Mouse (Mus musculus) layer of hippocampus, adult 8-10 months (tissue): ENCODE results near the gene Ssbp2. TPM values are rescaled to one million over a fixed set of nuclear protein-coding genes. Genes with fewer than 3 reads are reported as not detected.
A peak's percentile ranks its signal among the peaks of the same experiment; 100 is the strongest.

ENCODE experiments used
- DNase-seq, 2 experiments: peaks; one replicate each; pipeline ENCODE4 v3.0.0; 2022; ENCODE audit warnings: low spot score in 2 of 2
- total RNA-seq, 4 experiments: library from RNA; stranded (reverse); gene quantifications; 2 replicates each; pipeline ENCODE4 v1.2.4; 2022

Gene Ssbp2
- total RNA-seq, 4 experiments from 2014 or later, result 127 to 141 (median 133) TPM

DNA sequence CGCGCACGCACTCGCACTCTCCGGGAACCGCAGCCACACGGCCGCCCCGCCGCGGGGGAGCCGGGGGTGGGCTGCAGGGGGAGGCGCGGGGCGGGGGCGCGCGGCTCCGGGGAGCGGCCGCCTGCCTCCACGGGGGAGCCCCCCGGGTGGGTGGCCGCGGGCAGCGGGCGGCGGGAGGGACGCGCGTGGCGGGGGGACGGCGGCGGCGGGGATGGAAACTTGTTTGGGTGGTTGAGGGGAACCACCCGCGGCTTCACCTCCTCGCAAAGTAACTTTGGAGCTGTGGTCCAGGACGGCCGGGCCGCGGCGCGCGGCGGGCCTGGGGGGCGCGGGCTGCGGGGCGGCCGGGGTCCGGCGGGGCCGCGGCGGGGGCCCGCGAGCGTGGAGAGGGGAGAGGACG is 1.2 kb downstream of the Ssbp2 start:
- DNase-seq, result no peak

DNA sequence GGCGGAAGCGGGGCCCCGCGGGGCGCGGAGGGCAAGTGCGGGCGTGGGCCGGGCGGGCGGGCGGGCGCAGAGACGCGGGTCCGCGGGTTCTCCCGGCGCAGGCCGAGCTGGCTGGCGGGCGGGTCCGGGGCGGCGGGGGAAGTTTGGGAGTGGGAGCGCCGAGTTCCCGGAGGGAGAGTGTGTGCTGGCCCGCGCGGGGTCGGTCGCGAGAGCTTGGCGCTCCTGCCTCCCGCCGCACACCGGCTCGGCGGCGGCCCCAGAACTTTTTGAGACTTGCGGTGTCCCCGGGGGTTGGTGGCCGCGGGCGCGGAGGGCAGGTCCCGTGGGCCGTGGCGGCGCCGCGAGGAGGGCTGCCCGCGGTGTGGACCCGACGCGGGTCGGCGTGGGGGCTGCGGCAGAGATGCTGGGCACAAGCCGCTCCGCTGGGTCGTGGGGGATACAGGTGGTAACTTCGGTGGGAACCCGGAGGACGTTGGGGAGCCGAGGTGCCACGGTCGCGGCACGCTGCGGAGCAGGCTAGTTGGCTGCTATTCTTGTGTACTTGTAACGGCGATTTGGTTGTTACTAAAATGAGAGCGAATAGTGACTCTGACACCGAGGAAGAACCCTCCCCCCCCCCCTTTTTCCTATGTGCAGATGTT is 1.7 kb downstream of the Ssbp2 start:
- DNase-seq, result peak in 1 of 2 experiments; percentile 11

DNA sequence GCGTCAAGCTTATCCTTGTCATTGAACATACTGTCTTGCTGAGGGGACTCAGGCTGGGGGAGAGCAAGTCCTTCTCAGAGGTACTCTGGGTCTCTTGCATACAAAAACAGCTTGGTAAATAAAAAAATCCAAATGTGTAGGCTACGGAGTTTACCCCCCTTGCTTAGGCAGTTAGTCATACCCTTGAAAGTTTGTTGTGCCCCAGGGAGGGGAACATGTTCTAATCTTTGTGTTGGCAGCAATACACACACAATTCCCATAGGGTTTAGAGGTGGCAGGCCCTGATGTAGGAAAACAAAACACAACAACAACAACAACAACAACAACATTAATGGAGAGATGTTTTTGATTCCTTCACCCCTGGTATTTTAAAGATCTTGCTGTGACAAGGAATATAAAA is 2.3 kb downstream of the Ssbp2 start:
- no peak for DNase-seq

DNA sequence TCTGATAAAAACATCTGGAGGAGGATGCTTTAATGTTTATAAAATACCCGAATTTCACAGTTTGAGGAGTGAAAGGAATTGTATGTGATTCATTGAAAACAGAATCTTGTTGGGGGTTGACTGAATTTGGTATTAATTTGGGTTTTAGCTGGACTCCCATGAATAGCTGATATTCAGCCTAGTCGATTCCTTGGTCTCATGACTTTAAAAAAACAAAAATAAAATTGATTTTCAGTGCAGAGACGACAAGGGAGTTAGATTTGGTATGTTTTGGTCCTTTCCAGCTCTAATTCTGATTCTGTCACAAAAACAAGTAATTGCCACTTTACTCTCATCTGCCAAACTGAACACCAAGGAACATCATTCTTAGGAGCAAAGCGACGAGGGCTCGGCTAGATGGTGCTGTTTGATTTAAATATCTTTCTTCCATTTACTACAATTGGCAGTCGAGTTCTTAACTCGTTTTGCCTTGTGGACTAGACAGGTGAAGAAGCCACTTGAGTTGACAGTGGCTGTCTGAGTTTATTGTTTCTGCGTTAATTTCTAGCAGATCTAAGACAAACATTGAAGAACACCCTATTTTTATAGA is 2.9 kb downstream of the Ssbp2 start:
- DNase-seq, result peak in 1 of 2 experiments; percentile 21

DNA sequence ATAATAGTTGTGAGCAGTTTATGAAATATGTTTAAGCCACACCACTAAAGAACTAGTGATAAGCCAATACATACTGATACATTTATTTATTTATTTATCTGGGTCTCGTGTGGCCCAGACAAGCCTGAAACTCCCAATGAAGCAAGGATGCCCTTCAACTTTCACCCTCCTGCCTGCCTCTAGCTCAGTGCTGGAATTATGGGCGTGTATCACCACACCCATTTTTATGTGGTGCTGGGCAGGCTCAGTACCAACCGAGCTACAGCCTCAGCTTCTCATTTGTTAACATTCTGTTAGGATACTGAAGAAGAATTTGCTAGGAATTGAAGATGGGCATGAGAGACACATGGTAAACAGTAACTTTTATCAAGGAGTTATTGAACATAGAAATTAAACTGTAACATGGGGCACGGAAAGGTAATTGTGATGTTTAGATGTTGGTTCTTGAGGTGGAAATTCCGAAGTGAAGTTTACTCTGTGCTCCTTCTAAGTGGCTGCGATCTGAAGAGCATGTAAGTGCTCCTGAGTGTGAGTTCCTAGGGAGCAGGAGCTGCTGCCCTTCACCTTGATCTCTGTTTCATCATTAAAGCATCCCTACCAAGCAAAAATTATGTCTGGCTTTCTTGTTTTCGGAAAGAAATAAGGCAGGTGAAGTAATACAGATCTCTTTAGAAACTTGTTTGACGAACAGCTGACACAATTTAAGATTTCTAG is 5.1 kb downstream of the Ssbp2 start:
- DNase-seq, result no peak

DNA sequence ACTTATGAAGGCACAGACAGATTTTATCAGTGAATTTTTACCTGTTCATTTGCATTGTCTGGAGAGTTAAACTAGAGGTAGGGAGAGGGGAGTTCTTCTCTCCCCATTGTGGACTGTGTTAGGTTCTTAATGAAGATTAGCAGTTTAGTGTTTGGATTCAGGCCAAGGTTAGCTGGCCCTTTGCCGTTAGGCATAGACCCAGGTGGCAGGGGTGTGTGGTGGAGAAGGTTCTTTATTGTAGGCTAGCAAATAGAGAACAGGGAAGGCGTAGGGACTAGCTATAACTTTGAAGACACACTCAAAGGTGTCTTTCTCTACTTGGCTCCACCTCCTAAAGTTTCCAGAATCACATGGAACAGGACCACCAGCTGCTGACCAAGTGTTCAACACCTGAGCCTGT is 11.5 kb downstream of the Ssbp2 start:
- DNase-seq, result no peak

DNA sequence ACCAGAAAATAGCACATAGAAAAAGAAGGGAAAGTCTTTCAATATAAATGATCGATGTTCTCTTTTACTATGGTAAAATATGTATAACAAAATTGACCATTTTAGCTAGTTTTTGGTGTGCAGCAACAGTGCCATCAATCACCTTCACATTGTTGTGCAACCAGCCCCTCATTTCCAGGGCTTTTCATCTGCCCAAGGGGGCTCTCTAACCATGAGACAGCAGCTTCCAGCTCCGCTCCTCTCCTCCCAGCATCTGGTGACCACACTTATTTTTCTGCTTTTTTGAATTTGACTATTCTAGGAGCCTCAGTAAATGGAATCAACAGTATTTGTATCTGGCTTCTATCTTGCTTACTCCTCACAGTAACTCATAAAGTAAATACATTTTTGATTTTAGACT is 11.9 kb downstream of the Ssbp2 start:
- no peak for DNase-seq

DNA sequence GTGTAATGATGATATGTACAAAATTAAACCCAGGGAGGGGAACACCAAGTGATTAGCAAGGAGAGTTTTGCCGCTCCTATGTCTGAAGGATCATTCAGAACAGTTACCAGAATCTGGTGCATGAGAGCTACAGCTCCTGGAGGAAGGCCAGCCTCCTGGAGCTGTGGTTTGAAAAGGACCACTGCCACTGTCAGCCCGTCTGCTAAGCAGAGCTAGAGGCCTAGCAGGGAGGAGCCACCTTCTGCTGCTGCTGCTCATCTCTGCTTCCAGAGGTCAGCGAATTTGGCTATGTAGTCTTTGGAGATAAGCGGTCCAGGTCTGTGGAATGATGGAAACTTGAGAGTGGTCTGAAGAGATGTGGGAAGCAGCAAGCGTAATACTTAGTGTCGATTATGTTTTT is 13.4 kb downstream of the Ssbp2 start:
- no peak for DNase-seq

DNA sequence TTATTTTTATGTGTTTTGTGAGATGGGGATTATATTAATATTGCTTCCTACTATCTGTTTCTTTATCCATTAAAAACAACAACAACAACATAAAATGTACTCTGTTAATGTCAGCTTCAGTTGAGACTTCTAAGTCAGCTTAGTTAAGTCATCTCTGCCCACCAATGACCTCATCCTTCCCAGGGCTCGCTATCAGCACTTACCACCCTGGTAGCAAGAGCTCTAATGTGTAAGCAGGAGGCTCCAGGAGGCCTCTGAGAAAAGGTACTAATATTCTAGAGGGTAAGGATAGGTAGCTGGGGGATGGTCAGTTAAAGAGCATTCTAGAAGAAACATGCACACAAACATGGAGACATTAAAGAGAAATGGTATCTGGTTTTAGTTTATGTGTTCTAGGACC is 13.9 kb downstream of the Ssbp2 start:
- DNase-seq, result no peak

DNA sequence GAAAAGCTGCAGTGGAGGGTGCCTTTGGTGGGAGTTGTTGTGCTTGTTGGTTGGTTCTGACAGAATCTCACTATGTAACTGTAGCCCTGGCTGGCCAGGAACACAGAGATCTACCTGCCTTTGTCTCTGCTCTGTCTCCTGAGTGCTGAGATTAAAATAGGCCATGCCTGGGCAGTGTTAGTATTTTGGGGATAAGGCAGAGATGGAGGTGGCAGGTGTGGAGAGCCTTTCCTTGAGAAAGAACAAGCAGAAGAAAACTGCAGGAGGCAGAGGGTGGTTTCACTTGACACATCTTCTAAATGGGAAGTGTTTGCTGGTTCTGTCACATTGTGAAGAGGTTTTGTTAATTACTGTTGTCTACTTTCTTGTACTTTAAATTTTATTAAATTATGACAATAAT is 15.8 kb downstream of the Ssbp2 start:
- no peak for DNase-seq

DNA sequence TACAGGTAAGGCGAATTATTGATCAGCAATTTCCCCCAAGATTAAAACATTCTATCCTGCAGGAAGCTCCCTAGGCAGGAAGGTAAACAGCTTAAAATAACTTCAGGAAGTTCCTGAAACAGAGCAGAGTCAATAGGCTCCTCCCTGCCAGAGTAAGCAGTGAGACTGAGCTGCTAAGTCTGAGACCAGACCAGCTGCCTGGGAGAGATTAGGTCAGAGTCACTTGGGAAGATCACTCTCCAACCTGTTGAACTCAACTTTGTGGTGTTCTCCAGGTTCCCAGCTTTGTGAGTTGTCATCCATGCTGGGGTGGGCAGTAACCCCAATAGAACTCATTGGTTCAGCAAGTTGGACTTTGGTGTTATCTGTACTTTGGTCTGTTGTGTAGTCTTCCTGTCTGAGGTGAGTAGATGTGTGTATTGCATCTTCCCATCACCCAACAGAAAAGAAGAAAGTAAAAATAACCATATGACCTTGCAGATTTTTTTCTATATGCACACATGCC is 16.6 kb downstream of the Ssbp2 start:
- DNase-seq, result no peak

DNA sequence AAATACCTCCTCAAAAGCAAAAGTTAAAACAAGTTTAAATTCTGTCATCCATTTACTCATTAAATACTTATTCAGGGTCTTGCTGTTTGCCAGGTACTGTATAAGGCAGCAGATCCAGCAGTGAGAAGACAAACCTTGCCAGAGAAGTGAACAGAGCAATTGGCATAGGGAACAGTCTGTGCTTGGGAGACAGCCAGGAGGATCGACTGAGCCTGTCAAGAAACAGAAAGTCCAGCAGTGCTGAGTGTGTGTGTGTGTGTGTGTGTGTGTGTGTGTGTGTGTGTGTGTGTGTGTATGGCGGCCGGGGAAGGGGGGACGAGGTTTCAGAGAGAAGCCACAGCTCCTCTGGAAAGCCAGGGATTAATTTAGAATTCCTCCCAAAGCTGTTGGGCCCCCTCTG is 17.9 kb downstream of the Ssbp2 start:
- DNase-seq, result peak in 1 of 2 experiments; percentile 32

DNA sequence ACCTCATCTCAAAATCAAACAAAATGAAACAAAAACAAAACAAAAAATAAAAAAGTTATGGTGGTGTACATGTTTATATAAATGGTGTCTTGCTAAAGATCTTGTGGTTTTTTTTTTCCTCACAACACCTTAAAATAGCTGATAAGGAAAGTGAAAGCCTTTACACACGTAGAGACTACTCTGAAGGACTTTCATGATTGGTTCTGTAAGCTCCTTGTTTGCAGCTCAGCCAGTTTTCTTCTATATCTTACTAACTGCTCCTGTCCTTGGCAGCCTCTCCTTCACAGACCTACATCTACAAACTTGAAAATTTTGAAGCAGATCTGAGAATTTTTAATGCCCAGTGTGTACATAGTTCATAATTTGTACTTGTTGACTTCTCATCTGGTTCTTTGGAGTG is 24.2 kb downstream of the Ssbp2 start:
- no peak for DNase-seq

DNA sequence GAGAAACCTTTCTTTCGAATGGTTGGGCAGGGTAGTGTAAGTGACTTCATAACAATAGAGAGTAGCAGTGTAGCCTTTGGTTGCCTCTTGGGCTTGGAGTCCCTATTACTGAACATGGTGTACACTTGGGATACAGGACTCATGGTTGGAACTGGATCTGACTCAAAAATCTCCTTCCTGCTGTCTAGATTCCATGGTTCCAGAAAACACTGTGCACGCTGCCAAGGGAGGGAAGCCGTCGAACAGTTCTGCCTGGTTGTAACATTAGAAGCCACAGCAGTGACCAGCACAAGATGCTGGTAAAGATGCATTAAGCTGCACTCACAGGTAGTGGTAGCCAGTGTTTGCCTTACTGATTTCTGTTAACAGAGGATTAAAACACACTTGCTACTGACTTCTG is 32.0 kb downstream of the Ssbp2 start:
- DNase-seq, result no peak

DNA sequence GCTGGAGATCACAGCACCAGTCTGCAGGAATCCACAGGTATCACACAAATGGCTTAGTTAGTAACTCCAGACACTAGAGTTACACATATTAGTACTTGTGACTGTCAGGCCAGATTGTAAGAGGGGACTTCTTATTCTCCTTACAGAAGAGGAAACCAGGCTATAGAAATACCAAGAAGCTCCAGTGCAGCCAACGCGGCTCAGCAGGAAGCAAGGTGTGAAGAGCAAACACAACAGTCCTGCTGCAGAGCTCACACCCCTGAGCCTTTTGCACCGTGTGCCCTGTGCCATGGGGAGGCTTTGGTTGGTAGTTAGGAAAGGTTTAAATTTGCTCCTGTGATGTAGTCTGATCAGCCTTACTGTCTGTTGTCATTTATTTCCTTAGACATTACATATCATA is 37.0 kb downstream of the Ssbp2 start:
- no peak for DNase-seq

DNA sequence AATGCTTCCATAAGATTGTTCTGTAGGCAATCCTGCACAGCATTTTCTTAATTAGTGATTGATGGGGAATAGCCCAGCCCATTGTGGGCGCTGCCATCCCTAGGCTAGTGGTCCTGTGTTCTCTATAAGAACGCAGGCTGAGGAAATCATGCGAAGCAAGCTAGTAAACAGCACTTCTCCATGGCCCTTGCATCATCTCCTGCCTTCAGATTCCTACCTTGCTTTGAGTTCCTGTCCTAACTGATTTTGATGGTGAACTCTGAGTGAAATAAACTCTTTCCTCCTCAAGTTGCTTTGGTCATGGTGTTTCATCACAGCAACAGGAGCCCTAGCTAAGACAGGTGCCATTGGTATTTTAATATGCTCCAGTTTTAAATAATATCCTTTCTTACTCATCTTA is 41.7 kb downstream of the Ssbp2 start:
- no peak for DNase-seq

DNA sequence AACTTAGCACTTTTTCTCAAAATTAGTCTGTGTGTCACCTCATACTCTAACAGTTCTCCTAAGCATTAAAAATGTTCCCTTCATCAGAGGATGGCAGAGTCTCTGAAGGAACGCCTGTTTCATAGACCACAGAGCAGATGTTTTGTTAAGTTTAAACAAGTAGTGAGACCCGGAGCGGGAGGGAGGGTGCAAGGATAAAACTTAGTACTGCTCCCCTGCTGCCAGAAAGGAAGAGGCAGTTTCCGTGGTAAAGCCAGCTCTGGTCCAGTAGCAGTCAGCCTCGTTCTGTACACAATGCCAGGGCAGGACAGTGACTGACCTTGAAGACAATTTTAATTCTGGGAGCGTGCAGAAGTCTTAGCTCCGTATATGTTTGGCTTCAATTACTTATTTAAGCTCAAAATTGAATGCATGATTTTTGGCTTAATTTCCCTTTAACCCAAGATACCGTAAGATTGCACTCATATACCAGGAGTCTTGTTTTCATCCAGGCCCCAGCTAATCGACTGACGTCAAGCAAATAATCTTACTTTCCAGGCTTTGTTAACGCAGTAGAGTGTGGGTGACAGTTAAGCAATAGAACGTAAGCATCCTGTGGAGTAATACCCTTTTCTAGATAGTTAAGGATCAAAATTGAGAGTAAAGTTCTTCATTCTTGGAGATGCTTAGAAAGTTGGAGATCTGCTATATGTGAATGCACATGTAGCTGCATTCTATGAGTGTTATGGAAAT is 42.7 kb downstream of the Ssbp2 start:
- DNase-seq, result no peak

DNA sequence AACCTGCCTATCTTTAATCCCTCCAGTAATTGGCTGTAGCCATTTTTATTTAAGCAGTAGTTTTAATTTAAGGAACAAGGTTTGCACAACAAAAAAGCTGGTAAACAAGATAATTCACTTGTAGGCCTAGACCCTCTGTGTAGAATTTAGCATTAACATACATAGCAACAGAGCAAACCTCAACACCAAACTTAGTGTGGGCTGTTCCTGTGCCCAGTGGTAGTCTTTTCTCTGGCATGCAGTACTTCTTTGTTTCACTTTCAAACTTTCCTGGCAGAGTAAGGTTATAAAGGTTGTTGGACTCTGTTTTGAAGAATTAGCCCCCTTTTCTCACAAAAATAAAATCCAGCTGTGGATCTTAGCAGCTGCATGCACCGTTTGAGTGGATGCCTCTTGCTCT is 48.9 kb downstream of the Ssbp2 start:
- no peak for DNase-seq

DNA sequence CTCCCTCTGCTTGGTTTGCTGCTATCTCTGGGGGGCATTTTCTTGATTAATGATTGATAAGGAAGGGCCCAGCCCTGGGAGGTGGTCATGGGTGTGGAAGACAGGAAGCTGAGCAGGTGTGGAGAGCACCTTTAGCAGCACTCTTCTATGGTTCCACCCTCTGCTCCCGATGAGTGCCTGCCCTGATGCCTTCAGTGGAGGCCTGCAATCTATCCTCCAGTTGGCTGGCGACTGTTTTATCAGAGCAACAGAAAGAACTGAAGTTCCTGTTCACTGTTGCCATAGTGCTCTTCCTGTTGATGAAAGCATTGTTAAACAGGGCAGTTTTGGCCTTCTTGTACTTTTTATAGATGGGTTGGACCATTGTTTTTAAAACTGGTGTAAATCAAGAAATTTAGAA is 49.4 kb downstream of the Ssbp2 start:
- no peak for DNase-seq

DNA sequence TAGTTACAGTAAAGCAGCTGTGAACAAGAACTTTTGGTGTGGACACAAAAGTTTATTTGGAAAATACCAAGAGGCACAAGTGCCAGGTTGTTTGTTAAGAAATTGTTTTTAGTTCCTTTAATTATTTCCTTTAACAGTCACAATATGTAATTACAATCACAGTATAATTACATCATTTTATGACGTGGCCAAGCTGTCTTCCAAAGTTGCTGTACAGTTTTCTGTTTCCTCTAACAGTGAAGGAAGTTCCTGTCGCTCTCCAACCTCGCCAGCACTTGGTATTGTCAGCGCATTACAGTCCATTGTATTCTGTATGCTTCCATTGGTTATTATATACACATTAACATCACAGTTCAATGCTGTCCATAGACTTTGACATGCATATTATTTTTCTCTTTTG is 54.9 kb downstream of the Ssbp2 start:
- no peak for DNase-seq

DNA sequence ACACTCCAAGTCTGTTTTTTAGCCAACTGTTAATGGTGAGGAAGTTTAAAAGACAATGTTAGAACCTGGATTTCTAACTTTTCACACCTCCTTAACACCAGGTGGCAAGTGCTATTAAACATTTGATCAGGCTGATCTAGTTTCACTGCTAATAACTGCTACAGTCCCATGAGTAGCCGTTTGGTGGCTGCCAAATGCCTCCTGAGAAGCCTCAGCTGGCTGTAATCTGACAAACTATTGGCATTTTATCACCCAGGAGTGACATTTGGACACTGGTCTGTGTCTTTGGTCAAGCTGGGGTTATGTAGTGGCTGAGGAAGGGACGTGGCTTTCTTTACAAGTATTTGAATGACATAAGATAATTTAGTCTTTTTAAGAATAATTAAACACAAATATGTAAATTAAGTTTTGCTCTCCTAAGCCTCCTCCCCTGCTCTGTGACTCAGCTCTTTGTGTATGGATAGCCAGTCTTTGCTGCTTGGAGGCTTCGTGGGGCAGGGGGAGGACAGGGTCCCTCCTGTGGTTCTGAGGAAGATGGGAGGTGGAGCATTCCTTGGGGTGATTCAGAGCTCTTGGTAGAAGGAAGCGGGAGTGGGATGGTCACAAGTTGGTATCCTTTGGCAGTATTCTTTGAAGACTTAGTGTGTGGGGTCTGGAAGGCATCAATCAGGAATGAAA is 60.1 kb downstream of the Ssbp2 start:
- no peak for DNase-seq

DNA sequence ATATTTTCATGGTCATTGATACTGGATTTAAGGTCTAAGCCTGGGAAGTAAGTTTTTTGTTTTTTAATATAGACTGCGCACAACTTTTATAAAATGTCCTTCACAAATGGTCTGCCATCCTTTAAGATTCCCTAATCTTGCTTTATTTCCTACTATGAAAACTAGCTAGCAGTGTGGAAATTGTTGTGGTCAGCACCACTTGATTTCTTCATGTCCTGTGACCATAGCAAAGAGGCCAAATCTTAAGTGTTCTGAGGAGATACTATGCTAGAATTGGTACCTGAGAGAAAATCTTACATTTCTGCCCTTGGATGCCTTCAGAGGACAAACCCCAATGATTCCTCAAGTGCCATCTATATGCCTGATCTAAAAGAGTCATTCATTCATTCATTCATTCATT is 60.9 kb downstream of the Ssbp2 start:
- DNase-seq, result no peak
